Mouse (Mus musculus): ENCODE measurements around the gene Glod5.

Gene Glod5

DNA sequence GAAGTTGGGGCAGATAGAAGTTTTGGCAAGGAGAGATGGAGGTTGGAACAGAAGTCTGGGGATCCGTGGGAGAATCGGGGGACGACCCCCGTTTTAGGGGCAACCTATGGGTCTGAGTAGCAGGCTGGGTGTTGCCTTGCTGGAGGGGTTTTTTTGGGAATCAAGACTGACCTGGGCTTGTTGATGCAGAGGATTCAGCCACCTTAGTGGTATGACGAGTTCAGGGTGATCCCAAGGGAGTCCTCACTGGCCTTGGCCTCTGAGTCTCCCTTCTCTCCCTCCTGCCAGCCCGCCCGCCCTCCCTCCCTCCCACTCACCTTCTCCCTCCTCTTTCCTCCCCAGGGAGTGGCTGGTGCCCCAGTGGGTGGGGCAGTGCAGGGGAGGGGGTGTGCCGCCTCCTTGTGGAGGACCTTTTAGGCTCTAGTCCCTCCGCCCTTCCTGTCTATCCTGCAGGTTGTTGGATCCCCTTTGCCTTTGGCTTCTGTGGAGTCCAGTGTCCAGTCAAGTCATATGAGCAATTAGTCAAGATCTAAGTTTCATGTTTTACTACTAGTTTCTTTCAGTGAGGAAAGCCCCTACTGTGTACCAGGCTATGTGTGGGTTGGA lies 50.6 kb downstream of the Glod5 start:
- no peak for DNase-seq

DNA sequence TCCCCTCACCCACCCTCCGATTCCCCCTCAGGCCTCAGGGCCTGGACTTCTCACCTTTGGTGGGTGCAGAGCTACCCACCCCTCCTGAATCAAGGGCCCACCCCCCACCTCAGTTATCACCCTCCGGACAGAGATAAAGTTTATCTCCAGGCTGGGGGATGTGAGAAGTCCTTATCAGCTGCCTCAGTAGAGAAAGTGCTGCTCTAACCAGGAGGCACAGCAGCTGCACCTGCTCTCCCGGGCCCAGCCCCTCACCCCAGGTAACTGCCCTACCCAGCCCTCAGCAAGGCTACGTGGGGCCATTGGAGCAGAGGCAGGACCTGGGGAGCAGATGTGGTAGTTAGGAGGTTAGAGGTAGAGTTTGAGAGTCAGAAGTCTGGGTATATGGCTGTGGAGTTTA lies 52.1 kb downstream of the Glod5 start:
- no peak for DNase-seq

DNA sequence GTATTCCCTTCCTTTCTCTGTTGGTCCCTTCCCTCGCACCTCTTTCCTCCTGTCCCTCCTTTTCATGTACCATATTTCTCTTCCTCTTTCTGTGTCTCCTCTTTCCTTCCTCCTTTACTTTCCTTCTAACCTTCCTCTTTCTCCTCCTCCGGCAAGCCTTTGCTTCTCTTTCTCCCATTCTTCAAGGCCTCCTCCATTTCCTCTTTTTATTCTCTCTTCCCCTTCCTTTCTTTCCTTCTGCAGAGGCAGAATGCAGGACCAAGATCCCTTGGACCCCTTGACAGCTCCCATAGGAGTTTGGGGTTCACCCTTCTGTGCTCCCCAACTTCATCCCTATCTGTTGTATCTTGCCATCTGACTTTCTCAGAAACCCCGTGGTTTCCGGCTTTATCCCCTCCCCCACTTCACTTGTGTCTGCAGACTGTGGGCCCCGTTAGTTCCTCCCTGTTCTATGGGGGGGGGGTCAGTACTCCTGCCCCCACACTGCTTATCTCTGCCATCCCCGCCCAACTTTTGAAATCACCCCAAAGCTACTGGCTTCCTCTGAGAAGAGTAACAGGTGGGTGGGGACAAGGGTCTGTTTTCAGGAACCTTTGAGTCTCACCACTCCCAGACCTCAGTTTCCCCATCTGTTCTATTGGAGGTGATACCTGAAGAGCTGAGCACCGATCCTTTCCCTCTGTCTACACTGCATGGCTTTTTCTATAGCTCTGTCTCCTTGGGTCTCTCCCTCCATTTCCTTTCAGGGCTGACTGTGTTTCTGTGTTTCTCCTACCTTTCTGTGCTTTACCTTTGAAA lies 54.3 kb downstream of the Glod5 start:
- DNase-seq: no peak

DNA sequence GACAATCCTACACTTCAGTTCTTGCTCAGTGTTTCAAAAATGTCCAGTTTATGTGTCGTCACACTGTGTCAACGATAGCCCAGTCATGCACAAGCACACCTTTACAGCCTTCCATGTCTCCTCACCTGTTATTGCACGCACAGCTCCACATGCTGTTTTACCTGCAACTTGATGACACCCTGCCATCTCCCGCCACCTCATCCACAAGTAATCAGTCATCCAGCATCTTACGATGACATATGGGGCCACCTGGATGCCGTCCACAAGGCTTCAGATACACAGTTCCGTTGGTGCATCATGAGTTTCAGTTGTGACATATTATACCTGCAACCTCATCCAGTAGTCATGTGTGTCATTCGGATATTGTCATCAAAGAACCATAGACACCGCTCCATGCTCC lies 59.4 kb downstream of the Glod5 start:
- no peak for DNase-seq
